Mouse (Mus musculus): Measurements from ENCODE around the gene Nfia. TPM values are rescaled to one million over a fixed set of nuclear protein-coding genes. Genes with fewer than 3 reads are reported as not detected.
A peak's percentile ranks its signal among the peaks of the same experiment; 100 is the strongest.

The Nfia gene
- polyA plus RNA-seq, 1 experiment from 2014 or later = 45.4 TPM

DNA sequence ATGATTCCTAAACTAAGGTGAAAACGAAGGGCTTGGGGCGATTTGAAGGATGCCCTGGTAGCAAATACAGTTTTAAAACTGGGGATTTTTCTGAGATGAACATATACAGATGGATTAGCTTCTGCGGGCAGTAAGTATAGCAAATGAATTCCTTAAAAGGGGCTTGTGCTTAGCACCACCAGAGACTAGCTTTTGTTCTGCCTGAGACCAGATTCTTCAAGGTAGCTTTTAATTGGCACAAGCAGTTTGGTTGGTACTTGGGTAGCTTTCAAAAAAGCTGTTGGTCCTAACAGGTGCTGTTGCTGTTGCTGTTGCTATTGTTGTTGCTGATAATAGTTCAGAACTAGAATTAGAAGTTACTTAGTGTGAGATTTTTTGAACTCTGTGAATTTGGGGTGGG, 152.3 kb downstream of the Nfia start:
- H3K9ac ChIP-seq (ENCODE audit: low read length) = no peak overlapping the region
- ATAC-seq (replicated peaks; ENCODE audit: low FRiP score) = no peak; the same call in 1 of the 2 replicates

DNA sequence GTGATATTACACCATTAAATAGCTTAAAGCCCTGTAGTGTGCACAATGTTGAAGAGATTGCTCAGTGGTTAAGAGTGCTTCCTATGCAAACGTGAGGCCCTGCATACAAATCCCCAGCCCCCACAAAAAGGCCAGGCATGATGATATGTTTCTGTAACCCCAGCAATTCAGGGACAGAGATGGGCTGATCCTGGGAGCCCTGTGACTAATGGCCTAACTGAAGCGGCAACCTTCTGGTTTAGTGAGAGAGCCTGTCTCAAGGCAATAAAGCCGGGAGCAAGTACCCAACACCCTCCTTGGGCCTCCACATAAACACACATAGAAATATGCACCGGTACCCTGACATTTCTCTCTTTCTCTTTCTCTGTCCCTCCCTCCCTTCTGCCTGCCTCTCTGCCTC, 153.1 kb downstream of the Nfia start:
- 78% methylated on average over 4 of the region's 4 CpGs for WGBS

More for the DNA sequence above, 152.3 kb downstream of the Nfia start:
- Histone ChIP-seq H3K36me3 (ENCODE audit: control insufficient read depth, insufficient read depth, low read length) (no peaks in the 10 kb centered on the region), H3K4me2 (ENCODE audit: low read depth, low read length, severe bottlenecking) (no peak overlapping the region), H3K27me3 (ENCODE audit: control insufficient read depth, insufficient read depth, low read length) (no peaks in the 10 kb centered on the region), H3K4me3 (ENCODE audit: low read depth, low read length) (no peak overlapping the region), H3K27ac (ENCODE audit: low read depth, low read length) (peak overlapping the region; percentile 21; the same call in 1 of the 2 replicates), H3K9me3 (ENCODE audit: control insufficient read depth, low read length) (no peaks in the 10 kb centered on the region), H3K4me1 (replicated peaks; ENCODE audit: control insufficient read depth, insufficient read depth, low read length) (peaks cover 13% of the 10 kb centered on the region; the same call in 1 of the 2 replicates)
- WGBS = 63% methylated on average over 3 of the region's 3 CpGs
- DNase-seq (ENCODE audit: low spot score) = no peak

DNA sequence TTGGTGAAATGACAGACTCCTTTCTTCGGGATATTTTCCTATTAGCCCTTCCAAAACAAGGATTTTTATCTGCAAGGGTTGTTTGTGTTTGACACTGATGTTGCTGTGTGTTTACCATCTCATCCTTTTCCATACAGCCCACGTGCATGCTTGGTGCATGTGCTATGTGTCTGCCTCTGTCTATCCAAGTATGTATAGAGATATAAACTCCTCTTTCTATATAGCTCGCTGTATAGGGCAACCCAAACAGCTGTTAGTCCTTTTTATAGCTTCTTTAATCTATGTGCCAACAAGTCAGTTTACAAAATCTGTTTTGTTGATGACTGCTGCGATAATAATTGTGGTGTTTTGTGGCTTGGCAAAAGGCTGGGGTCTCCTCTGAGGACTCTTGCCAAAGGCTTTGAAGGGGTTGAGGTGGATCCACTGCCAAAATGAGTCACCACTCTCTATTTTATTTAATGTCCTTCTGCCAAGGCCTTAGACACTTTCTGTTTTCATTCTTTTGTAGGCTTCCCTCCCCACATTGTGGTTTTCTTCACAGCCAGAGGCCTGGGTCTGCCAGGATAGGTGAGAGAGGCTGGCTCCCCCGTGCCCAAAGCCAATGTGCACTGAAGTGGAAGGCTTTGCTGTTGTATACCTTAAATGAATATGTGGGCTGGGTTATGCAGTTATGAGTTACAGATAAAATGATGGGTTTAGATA, 154.2 kb downstream of the Nfia start:
- 75% methylated on average over 5 of the region's 5 CpGs for WGBS
- H3K9ac ChIP-seq (ENCODE audit: low read length) = no peak overlapping the region
- no peaks in the 10 kb centered on the region for H3K36me3 ChIP-seq (ENCODE audit: control insufficient read depth, insufficient read depth, low read length)
- ATAC-seq (replicated peaks; ENCODE audit: low FRiP score) (no peak), DNase-seq (ENCODE audit: low spot score) (no peak)
- no peaks in the 10 kb centered on the region for H3K9me3 ChIP-seq (ENCODE audit: control insufficient read depth, low read length)
- peaks cover 13% of the 10 kb centered on the region; the same call in 1 of the 2 replicates for H3K4me1 ChIP-seq (replicated peaks; ENCODE audit: control insufficient read depth, insufficient read depth, low read length)
- no peak overlapping the region for H3K27ac ChIP-seq (ENCODE audit: low read depth, low read length)
- no peaks in the 10 kb centered on the region for H3K27me3 ChIP-seq (ENCODE audit: control insufficient read depth, insufficient read depth, low read length)
- H3K4me3 ChIP-seq (ENCODE audit: low read depth, low read length) = no peak overlapping the region
- no peak overlapping the region for H3K4me2 ChIP-seq (ENCODE audit: low read depth, low read length, severe bottlenecking)

More for the DNA sequence above, 153.1 kb downstream of the Nfia start:
- H3K9ac ChIP-seq (ENCODE audit: low read length) = no peak overlapping the region
- no peak overlapping the region for H3K4me3 ChIP-seq (ENCODE audit: low read depth, low read length)
- H3K4me2 ChIP-seq (ENCODE audit: low read depth, low read length, severe bottlenecking) = no peak overlapping the region
- no peaks in the 10 kb centered on the region for H3K27me3 ChIP-seq (ENCODE audit: control insufficient read depth, insufficient read depth, low read length)
- peaks cover 13% of the 10 kb centered on the region; the same call in 1 of the 2 replicates for H3K4me1 ChIP-seq (replicated peaks; ENCODE audit: control insufficient read depth, insufficient read depth, low read length)
- no peak for DNase-seq (ENCODE audit: low spot score)
- no peak for ATAC-seq (replicated peaks; ENCODE audit: low FRiP score)
- H3K9me3 ChIP-seq (ENCODE audit: control insufficient read depth, low read length) = no peaks in the 10 kb centered on the region
- no peak overlapping the region for H3K27ac ChIP-seq (ENCODE audit: low read depth, low read length)
- no peaks in the 10 kb centered on the region for H3K36me3 ChIP-seq (ENCODE audit: control insufficient read depth, insufficient read depth, low read length)

DNA sequence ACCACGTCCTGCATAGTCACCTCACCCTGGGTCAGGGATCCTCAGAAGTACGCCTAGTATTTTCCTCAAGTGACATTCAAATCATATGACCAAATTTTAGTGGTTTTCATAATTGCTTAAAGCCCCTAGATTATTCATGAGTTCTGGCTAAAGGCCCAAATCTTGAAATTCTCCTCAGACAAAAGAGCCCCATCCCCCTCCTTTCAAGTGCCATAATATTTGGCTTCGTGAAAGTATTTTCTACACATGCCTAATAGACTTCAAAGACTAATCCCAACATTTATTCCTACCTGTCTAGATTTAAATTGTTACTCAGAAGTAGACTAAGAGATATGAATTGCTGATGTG, 154.7 kb downstream of the Nfia start:
- Histone ChIP-seq H3K4me1 (replicated peaks; ENCODE audit: control insufficient read depth, insufficient read depth, low read length) (peaks cover 13% of the 10 kb centered on the region; the same call in 1 of the 2 replicates), H3K4me3 (ENCODE audit: low read depth, low read length) (no peak overlapping the region), H3K4me2 (ENCODE audit: low read depth, low read length, severe bottlenecking) (no peak overlapping the region), H3K9me3 (ENCODE audit: control insufficient read depth, low read length) (no peaks in the 10 kb centered on the region), H3K36me3 (ENCODE audit: control insufficient read depth, insufficient read depth, low read length) (no peaks in the 10 kb centered on the region), H3K27me3 (ENCODE audit: control insufficient read depth, insufficient read depth, low read length) (no peaks in the 10 kb centered on the region), H3K9ac (ENCODE audit: low read length) (no peak overlapping the region), H3K27ac (ENCODE audit: low read depth, low read length) (no peak overlapping the region)
- no peak for ATAC-seq (replicated peaks; ENCODE audit: low FRiP score)
- 80% methylated on average over 3 of the region's 3 CpGs for WGBS
- DNase-seq (ENCODE audit: low spot score) = no peak

DNA sequence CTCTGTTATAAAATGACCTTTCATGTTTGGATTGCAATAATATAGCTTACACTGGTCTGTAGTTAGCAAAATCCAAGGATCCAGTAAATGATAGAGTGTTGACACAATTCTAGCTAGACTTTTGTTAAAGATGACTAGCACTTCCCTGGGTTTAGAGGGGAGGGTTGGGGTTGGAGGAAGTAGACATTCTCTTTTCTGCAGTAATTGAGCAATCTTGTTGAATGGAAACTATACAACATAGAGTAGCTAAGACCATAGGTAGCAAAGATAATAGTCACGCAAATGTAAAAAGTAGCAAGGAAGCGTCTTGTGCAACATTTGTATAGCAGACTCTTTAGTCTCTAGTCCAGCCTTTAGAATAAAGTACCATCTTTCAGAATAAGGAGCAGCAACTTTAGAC, 163.8 kb downstream of the Nfia start:
- 91% methylated on average over 2 of the region's 2 CpGs for WGBS
- H3K9ac ChIP-seq (ENCODE audit: low read length) = no peak overlapping the region
- H3K27ac ChIP-seq (ENCODE audit: low read depth, low read length) = no peak overlapping the region; the same call in 1 of the 2 replicates
- ATAC-seq (replicated peaks; ENCODE audit: low FRiP score) (no peak), DNase-seq (ENCODE audit: low spot score) (no peak)
- no peaks in the 10 kb centered on the region for H3K27me3 ChIP-seq (ENCODE audit: control insufficient read depth, insufficient read depth, low read length)
- no peaks in the 10 kb centered on the region for H3K4me1 ChIP-seq (replicated peaks; ENCODE audit: control insufficient read depth, insufficient read depth, low read length)
- no peak overlapping the region for H3K4me3 ChIP-seq (ENCODE audit: low read depth, low read length)
- H3K9me3 ChIP-seq (ENCODE audit: control insufficient read depth, low read length) = no peaks in the 10 kb centered on the region
- H3K36me3 ChIP-seq (ENCODE audit: control insufficient read depth, insufficient read depth, low read length) = no peaks in the 10 kb centered on the region
- H3K4me2 ChIP-seq (ENCODE audit: low read depth, low read length, severe bottlenecking) = no peak overlapping the region

DNA sequence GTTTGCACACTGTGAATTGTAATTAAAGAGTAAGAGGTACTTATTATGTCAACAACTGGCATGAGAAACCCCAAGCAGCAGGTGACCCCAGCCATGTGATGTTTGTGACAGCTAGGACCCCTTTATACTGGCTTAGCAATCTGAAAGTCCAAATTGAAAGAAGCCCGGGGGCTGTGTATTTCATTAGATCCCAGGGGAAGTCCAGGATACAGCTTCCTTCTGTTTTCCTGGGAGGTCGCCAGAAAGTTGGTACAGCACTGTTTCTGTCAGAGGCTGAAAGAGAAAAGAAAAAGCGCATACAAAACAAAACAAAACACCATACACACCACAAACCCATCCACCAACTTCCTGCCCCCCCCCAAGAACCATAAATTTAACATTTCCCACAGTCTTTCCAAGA, 164.4 kb downstream of the Nfia start:
- no peak for DNase-seq (ENCODE audit: low spot score)
- no peak for ATAC-seq (replicated peaks; ENCODE audit: low FRiP score)
- Histone ChIP-seq H3K36me3 (ENCODE audit: control insufficient read depth, insufficient read depth, low read length) (no peaks in the 10 kb centered on the region), H3K4me1 (replicated peaks; ENCODE audit: control insufficient read depth, insufficient read depth, low read length) (no peaks in the 10 kb centered on the region), H3K9ac (ENCODE audit: low read length) (no peak overlapping the region), H3K27ac (ENCODE audit: low read depth, low read length) (no peak overlapping the region; the same call in 1 of the 2 replicates), H3K9me3 (ENCODE audit: control insufficient read depth, low read length) (no peaks in the 10 kb centered on the region), H3K27me3 (ENCODE audit: control insufficient read depth, insufficient read depth, low read length) (no peaks in the 10 kb centered on the region), H3K4me2 (ENCODE audit: low read depth, low read length, severe bottlenecking) (no peak overlapping the region), H3K4me3 (ENCODE audit: low read depth, low read length) (no peak overlapping the region)
- 53% methylated on average over 3 of the region's 3 CpGs for WGBS

DNA sequence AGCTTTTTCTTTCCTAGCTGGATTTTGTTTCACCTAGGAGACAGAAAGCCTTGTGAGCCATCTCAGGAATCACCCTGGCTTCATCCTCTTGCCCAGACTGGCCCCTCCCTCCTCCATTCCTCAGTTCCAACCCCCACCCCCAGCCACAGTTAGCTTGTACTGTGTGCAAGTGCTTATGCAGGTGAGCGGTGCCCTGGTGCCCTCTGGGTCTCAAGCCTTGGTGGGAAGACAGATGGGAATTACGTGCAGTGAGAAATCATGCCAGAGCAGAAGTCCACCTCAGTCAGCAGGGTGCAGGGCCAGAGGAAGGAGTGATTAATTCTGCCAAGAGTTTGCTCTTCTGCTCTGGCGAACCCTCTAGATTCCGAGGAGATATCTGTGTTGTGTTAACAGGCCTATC, 167.0 kb downstream of the Nfia start:
- Histone ChIP-seq H3K9ac (ENCODE audit: low read length) (no peak overlapping the region), H3K4me2 (ENCODE audit: low read depth, low read length, severe bottlenecking) (no peak overlapping the region), H3K9me3 (ENCODE audit: control insufficient read depth, low read length) (no peaks in the 10 kb centered on the region), H3K4me3 (ENCODE audit: low read depth, low read length) (no peak overlapping the region), H3K27ac (ENCODE audit: low read depth, low read length) (no peak overlapping the region), H3K36me3 (ENCODE audit: control insufficient read depth, insufficient read depth, low read length) (no peaks in the 10 kb centered on the region), H3K4me1 (replicated peaks; ENCODE audit: control insufficient read depth, insufficient read depth, low read length) (no peaks in the 10 kb centered on the region), H3K27me3 (ENCODE audit: control insufficient read depth, insufficient read depth, low read length) (no peaks in the 10 kb centered on the region)
- ATAC-seq (replicated peaks; ENCODE audit: low FRiP score) (no peak), DNase-seq (ENCODE audit: low spot score) (no peak)
- WGBS = 79% methylated on average over 4 of the region's 4 CpGs

DNA sequence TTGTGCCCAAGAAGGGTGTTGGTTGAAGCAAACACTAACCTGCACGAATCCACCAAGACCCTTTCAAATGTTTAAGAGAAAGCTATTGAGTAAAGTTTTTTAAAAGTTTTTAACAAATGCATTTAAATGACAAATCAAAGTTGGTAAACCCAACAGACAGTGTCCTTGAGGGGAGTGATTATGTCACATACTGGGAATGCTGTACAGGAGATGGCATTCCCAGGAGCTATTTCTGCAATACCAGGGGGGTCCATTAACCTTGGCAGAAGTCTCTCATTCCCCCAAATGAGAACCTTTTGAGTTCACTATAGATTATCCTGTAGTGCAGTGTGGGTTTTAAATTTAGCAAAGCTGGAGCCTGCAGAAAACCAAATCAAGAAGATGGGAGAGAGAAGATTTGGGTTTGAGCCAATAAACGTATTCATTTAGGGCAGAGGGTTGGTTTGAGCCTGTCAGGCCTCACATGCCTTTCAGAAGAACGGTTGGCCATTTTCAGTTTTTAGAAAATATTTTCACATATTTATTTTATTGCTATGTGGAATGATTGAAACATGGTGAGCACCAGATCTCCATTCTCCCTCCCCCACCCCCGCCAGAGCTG, 167.5 kb downstream of the Nfia start:
- H3K27me3 ChIP-seq (ENCODE audit: control insufficient read depth, insufficient read depth, low read length) = no peaks in the 10 kb centered on the region
- no peaks in the 10 kb centered on the region for H3K4me1 ChIP-seq (replicated peaks; ENCODE audit: control insufficient read depth, insufficient read depth, low read length)
- WGBS = 88% methylated on average over 4 of the region's 4 CpGs
- no peak overlapping the region for H3K27ac ChIP-seq (ENCODE audit: low read depth, low read length)
- H3K9me3 ChIP-seq (ENCODE audit: control insufficient read depth, low read length) = no peaks in the 10 kb centered on the region
- DNase-seq (ENCODE audit: low spot score) (no peak), ATAC-seq (replicated peaks; ENCODE audit: low FRiP score) (no peak)
- H3K4me3 ChIP-seq (ENCODE audit: low read depth, low read length) = no peak overlapping the region
- no peak overlapping the region for H3K4me2 ChIP-seq (ENCODE audit: low read depth, low read length, severe bottlenecking)
- no peak overlapping the region for H3K9ac ChIP-seq (ENCODE audit: low read length)
- no peaks in the 10 kb centered on the region for H3K36me3 ChIP-seq (ENCODE audit: control insufficient read depth, insufficient read depth, low read length)

DNA sequence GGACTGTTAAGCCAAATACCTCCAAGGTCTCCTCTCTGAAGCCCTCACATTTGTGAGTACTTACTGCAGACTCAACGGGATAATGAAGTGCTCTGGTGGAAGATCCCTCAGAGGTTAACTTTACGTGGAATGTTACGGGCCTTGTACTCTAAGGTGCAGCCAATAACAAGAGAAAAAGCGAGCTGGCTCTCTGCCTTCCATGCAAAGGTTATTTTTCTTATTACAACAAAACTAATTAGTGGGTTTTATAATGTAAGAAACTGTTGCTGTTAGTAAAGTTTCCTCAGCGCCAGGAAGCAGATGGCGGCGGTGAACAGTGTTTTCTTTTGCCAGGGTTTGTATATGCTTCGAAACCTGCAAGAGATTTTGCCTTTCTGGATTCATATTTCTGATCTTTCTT, 169.1 kb downstream of the Nfia start:
- no peaks in the 10 kb centered on the region for H3K9me3 ChIP-seq (ENCODE audit: control insufficient read depth, low read length)
- DNase-seq (ENCODE audit: low spot score) (no peak), ATAC-seq (replicated peaks; ENCODE audit: low FRiP score) (no peak)
- no peaks in the 10 kb centered on the region for H3K4me1 ChIP-seq (replicated peaks; ENCODE audit: control insufficient read depth, insufficient read depth, low read length)
- H3K4me3 ChIP-seq (ENCODE audit: low read depth, low read length) = no peak overlapping the region
- H3K27me3 ChIP-seq (ENCODE audit: control insufficient read depth, insufficient read depth, low read length) = no peaks in the 10 kb centered on the region
- no peak overlapping the region for H3K9ac ChIP-seq (ENCODE audit: low read length)
- 89% methylated on average over 8 of the region's 8 CpGs for WGBS
- H3K27ac ChIP-seq (ENCODE audit: low read depth, low read length) = no peak overlapping the region
- H3K4me2 ChIP-seq (ENCODE audit: low read depth, low read length, severe bottlenecking) = no peak overlapping the region
- no peaks in the 10 kb centered on the region for H3K36me3 ChIP-seq (ENCODE audit: control insufficient read depth, insufficient read depth, low read length)
